Mouse (Mus musculus): Measurements from ENCODE around the gene Cacna1c. TPM values are rescaled to one million over a fixed set of nuclear protein-coding genes. Genes with fewer than 3 reads are reported as not detected.

The Cacna1c gene
- polyA plus RNA-seq, 1 experiment from 2014 or later = 9.8 TPM

- Histone ChIP-seq H3K9ac (replicated peaks; ENCODE audit: low read depth, low read length) (no peak overlapping the region), H3K4me3 (ENCODE audit: low read depth, low read length) (no peak overlapping the region), H3K27me3 (ENCODE audit: control insufficient read depth, insufficient read depth, low read length) (no peaks in the 10 kb centered on the region), H3K4me2 (replicated peaks; ENCODE audit: low read depth, low read length) (no peak overlapping the region), H3K4me1 (ENCODE audit: control insufficient read depth, insufficient read depth, low read length) (no peaks in the 10 kb centered on the region), H3K36me3 (ENCODE audit: control insufficient read depth, insufficient read depth, low read length) (no peaks in the 10 kb centered on the region), H3K27ac (ENCODE audit: low read length) (no peak overlapping the region), H3K9me3 (ENCODE audit: control insufficient read depth, low read depth, low read length) (no peaks in the 10 kb centered on the region)
- WGBS = 89% methylated on average over 8 of the region's 8 CpGs
- no peak for ATAC-seq (ENCODE audit: insufficient number of reproducible peaks, insufficient read depth, low FRiP score, low read depth)
Measured at GRCm38 (mm10) chr6:118769792-118770191, 426.4 kb downstream of the Cacna1c start.

DNA sequence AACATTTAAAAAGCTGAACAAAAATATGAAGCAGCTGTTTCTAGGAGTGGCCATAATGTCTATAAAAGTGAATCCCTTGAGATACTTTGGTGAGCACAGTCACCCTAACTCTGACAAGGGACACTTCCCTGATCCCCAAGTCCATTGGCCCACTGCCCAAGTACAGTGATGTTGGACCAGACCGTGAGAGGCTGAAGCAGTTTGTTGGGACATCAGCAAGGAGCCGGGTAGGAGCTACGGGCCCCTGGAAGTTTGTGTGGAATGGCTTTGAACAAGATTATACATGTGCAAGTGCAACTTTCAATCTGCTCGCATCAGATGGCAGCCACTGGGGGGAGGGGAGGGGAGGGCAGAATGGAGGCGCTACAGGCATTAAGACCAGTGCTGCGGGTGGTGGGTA lies 428.5 kb downstream of the Cacna1c start:
- 72% methylated on average over 6 of the region's 6 CpGs for WGBS
- Histone ChIP-seq H3K4me3 (ENCODE audit: low read depth, low read length) (no peak overlapping the region), H3K9ac (replicated peaks; ENCODE audit: low read depth, low read length) (no peak overlapping the region), H3K36me3 (ENCODE audit: control insufficient read depth, insufficient read depth, low read length) (no peaks in the 10 kb centered on the region), H3K4me1 (ENCODE audit: control insufficient read depth, insufficient read depth, low read length) (no peaks in the 10 kb centered on the region), H3K27ac (ENCODE audit: low read length) (no peak overlapping the region), H3K4me2 (replicated peaks; ENCODE audit: low read depth, low read length) (no peak overlapping the region), H3K27me3 (ENCODE audit: control insufficient read depth, insufficient read depth, low read length) (no peaks in the 10 kb centered on the region), H3K9me3 (ENCODE audit: control insufficient read depth, low read depth, low read length) (no peaks in the 10 kb centered on the region)
- no peak for ATAC-seq (ENCODE audit: insufficient number of reproducible peaks, insufficient read depth, low FRiP score, low read depth)

GRCm38 (mm10) chr6:118765261-118765660 lies 431.0 kb downstream of the Cacna1c start:
- 85% methylated on average over 1 of the region's 1 CpGs for WGBS
- Histone ChIP-seq H3K36me3 (ENCODE audit: control insufficient read depth, insufficient read depth, low read length) (no peaks in the 10 kb centered on the region), H3K9ac (replicated peaks; ENCODE audit: low read depth, low read length) (no peak overlapping the region), H3K4me2 (replicated peaks; ENCODE audit: low read depth, low read length) (no peak overlapping the region), H3K4me3 (ENCODE audit: low read depth, low read length) (no peak overlapping the region), H3K27me3 (ENCODE audit: control insufficient read depth, insufficient read depth, low read length) (no peaks in the 10 kb centered on the region), H3K9me3 (ENCODE audit: control insufficient read depth, low read depth, low read length) (no peaks in the 10 kb centered on the region), H3K27ac (ENCODE audit: low read length) (no peak overlapping the region), H3K4me1 (ENCODE audit: control insufficient read depth, insufficient read depth, low read length) (no peaks in the 10 kb centered on the region)
- ATAC-seq (ENCODE audit: insufficient number of reproducible peaks, insufficient read depth, low FRiP score, low read depth) = no peak

DNA sequence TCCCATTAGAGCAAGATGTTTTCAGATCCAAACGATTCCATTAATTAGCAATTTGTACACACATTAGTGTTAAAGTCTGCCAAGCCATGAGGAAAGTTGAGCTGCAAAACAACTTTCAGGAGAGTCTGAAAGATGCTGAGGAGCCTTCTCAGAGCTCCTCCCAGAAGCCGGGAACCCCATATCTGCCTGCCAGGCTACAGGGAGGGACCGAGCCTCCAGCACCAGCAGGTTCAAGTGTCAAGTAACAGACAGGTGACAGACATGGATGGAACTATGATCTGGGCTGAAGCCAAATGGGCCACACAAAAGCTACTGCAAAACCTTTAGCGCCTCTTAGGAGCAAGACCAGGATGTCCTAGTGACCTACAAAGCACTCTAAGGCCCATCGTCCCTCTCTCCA lies 437.2 kb downstream of the Cacna1c start:
- no peak overlapping the region for H3K9ac ChIP-seq (replicated peaks; ENCODE audit: low read depth, low read length)
- no peak overlapping the region for H3K4me3 ChIP-seq (ENCODE audit: low read depth, low read length)
- no peak overlapping the region for H3K27ac ChIP-seq (ENCODE audit: low read length)
- H3K27me3 ChIP-seq (ENCODE audit: control insufficient read depth, insufficient read depth, low read length) = no peaks in the 10 kb centered on the region
- H3K4me1 ChIP-seq (ENCODE audit: control insufficient read depth, insufficient read depth, low read length) = no peaks in the 10 kb centered on the region
- no peak overlapping the region for H3K4me2 ChIP-seq (replicated peaks; ENCODE audit: low read depth, low read length)
- ATAC-seq (ENCODE audit: insufficient number of reproducible peaks, insufficient read depth, low FRiP score, low read depth) = no peak
- WGBS = 79% methylated on average over 5 of the region's 5 CpGs
- no peaks in the 10 kb centered on the region for H3K36me3 ChIP-seq (ENCODE audit: control insufficient read depth, insufficient read depth, low read length)
- H3K9me3 ChIP-seq (ENCODE audit: control insufficient read depth, low read depth, low read length) = no peaks in the 10 kb centered on the region

DNA sequence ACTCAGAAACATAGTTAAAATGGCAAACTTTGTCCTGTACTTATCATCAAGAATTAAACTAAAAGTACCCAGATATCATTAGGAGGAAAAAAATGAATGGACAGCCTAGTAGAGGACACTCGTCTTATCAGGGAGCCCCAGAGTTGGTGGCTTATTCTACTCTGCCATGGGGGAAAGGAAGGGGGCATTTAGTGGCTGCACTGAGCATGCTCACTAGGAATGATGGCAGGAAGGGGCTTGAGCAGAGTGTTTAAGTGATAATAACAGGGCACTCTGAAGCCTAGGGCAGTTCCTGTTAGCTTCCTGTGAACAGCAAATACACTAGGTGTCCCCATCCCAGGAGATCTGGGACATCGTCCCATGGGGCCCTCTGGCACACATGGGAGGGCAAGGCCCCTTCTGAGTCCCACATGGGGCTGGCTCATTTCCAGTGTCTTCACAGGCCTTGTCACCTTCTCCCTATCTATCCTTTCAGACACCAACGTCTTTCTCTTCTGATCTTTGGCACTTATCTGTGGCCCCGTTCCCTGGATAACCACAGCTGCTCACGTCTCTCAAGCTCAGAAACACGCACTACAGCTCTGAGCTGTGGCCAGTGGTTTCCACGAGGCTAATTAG lies 437.8 kb downstream of the Cacna1c start:
- Histone ChIP-seq H3K27ac (ENCODE audit: low read length) (no peak overlapping the region), H3K4me1 (ENCODE audit: control insufficient read depth, insufficient read depth, low read length) (no peaks in the 10 kb centered on the region), H3K4me3 (ENCODE audit: low read depth, low read length) (no peak overlapping the region), H3K9me3 (ENCODE audit: control insufficient read depth, low read depth, low read length) (no peaks in the 10 kb centered on the region), H3K9ac (replicated peaks; ENCODE audit: low read depth, low read length) (no peak overlapping the region), H3K27me3 (ENCODE audit: control insufficient read depth, insufficient read depth, low read length) (no peaks in the 10 kb centered on the region), H3K4me2 (replicated peaks; ENCODE audit: low read depth, low read length) (no peak overlapping the region), H3K36me3 (ENCODE audit: control insufficient read depth, insufficient read depth, low read length) (no peaks in the 10 kb centered on the region)
- ATAC-seq (ENCODE audit: insufficient number of reproducible peaks, insufficient read depth, low FRiP score, low read depth) = peak; percentile 37; the same call in 1 of the 2 replicates
- 59% methylated on average over 7 of the region's 7 CpGs for WGBS

DNA sequence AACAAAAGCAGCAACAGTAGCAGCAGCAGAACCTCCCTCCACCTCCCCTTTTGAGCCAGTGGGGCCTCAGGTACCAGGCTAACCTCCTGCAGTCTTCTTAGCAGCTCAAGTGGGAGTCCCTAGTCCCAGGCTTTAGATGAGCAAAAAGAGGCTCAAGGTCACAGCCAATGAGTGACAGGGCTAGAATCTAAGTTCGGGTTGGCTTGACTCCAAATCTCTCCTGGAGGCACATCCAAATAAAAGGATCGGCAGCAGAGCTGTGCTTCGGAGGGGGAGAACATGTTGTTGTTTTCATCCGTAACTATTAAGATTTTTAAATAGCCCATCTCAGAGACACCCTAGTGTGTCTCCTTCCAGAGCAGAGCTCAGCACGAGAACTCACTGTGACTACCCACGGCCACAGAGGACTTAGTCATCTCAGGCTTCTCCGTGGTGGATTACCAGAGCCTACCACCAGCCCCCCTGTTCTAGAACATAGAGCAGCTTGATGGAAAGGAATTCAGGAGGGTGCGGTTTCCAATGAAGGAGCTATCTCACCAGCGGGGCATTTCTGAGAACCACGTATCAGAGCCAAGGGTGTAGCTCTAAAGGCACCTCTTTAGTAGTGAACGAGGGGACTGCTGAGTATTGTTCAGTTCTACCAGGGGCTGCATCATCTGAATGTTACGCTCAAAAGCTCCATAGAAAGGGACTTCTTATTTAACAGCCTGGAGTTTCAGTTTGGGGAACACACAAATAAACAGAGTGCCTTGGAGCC lies 438.5 kb downstream of the Cacna1c start:
- no peak for ATAC-seq (ENCODE audit: insufficient number of reproducible peaks, insufficient read depth, low FRiP score, low read depth)
- Histone ChIP-seq H3K4me3 (ENCODE audit: low read depth, low read length) (no peak overlapping the region), H3K27ac (ENCODE audit: low read length) (no peak overlapping the region), H3K27me3 (ENCODE audit: control insufficient read depth, insufficient read depth, low read length) (no peaks in the 10 kb centered on the region), H3K4me2 (replicated peaks; ENCODE audit: low read depth, low read length) (no peak overlapping the region), H3K4me1 (ENCODE audit: control insufficient read depth, insufficient read depth, low read length) (no peaks in the 10 kb centered on the region), H3K36me3 (ENCODE audit: control insufficient read depth, insufficient read depth, low read length) (no peaks in the 10 kb centered on the region), H3K9ac (replicated peaks; ENCODE audit: low read depth, low read length) (no peak overlapping the region), H3K9me3 (ENCODE audit: control insufficient read depth, low read depth, low read length) (no peaks in the 10 kb centered on the region)
- 76% methylated on average over 12 of the region's 12 CpGs for WGBS

GRCm38 (mm10) chr6:118756511-118756910 lies 439.7 kb downstream of the Cacna1c start:
- Histone ChIP-seq H3K36me3 (ENCODE audit: control insufficient read depth, insufficient read depth, low read length) (no peaks in the 10 kb centered on the region), H3K4me1 (ENCODE audit: control insufficient read depth, insufficient read depth, low read length) (no peaks in the 10 kb centered on the region), H3K4me3 (ENCODE audit: low read depth, low read length) (no peak overlapping the region), H3K27me3 (ENCODE audit: control insufficient read depth, insufficient read depth, low read length) (no peaks in the 10 kb centered on the region), H3K27ac (ENCODE audit: low read length) (no peak overlapping the region), H3K9me3 (ENCODE audit: control insufficient read depth, low read depth, low read length) (no peaks in the 10 kb centered on the region), H3K4me2 (replicated peaks; ENCODE audit: low read depth, low read length) (no peak overlapping the region), H3K9ac (replicated peaks; ENCODE audit: low read depth, low read length) (no peak overlapping the region)
- 26% methylated on average over 4 of the region's 4 CpGs for WGBS
- ATAC-seq (ENCODE audit: insufficient number of reproducible peaks, insufficient read depth, low FRiP score, low read depth) = no peak

- ATAC-seq (ENCODE audit: insufficient number of reproducible peaks, insufficient read depth, low FRiP score, low read depth) = no peak
- no peak overlapping the region for H3K4me2 ChIP-seq (replicated peaks; ENCODE audit: low read depth, low read length)
- 96% methylated on average over 5 of the region's 5 CpGs for WGBS
- H3K36me3 ChIP-seq (ENCODE audit: control insufficient read depth, insufficient read depth, low read length) = no peaks in the 10 kb centered on the region
- no peak overlapping the region for H3K27ac ChIP-seq (ENCODE audit: low read length)
- no peak overlapping the region for H3K4me3 ChIP-seq (ENCODE audit: low read depth, low read length)
- H3K9me3 ChIP-seq (ENCODE audit: control insufficient read depth, low read depth, low read length) = no peaks in the 10 kb centered on the region
- no peak overlapping the region for H3K9ac ChIP-seq (replicated peaks; ENCODE audit: low read depth, low read length)
- no peaks in the 10 kb centered on the region for H3K27me3 ChIP-seq (ENCODE audit: control insufficient read depth, insufficient read depth, low read length)
- no peaks in the 10 kb centered on the region for H3K4me1 ChIP-seq (ENCODE audit: control insufficient read depth, insufficient read depth, low read length)
Measured at GRCm38 (mm10) chr6:118755768-118756167, 440.4 kb downstream of the Cacna1c start.

All from stomach, embryonic 14.5 days (tissue).